Mouse (Mus musculus) cortical plate, adult 2 months (tissue): ENCODE results near the gene Aasdh. TPM values are rescaled to one million over a fixed set of nuclear protein-coding genes. Genes with fewer than 3 reads are reported as not detected.
A peak's percentile ranks its signal among the peaks of the same experiment; 100 is the strongest.

Experiments
- H3K27ac ChIP-seq: fragments of 200-500 bp; 2 replicates; pipeline ENCODE4 v1.5.1; 2012; ENCODE audit warnings: low read length, control low read depth, inconsistent platforms; ENCODE audit not compliant: insufficient read depth
- H3K4me1 ChIP-seq: fragments of 200-500 bp; 2 replicates; pipeline ENCODE4 v1.6.1; 2011; ENCODE audit warnings: low read length; ENCODE audit not compliant: control insufficient read depth, insufficient read depth
- H3K4me3 ChIP-seq: fragments of 200-500 bp; 2 replicates; pipeline ENCODE4 v1.5.1; 2011; ENCODE audit warnings: mild to moderate bottlenecking, low read length, control low read depth; ENCODE audit not compliant: insufficient read depth
- CTCF ChIP-seq: fragments of 200-500 bp; IDR thresholded peaks from 2 replicates; pipeline ENCODE4 v1.5.1; 2011; ENCODE audit warnings: mild to moderate bottlenecking, control low read depth, low read length; ENCODE audit not compliant: insufficient read depth; ENCODE audit errors: extremely low read depth
- POLR2A ChIP-seq: fragments of 200-500 bp; IDR thresholded peaks from 2 replicates; pipeline ENCODE4 v1.6.1; 2011; ENCODE audit warnings: mild to moderate bottlenecking, low read length, control low read depth; ENCODE audit not compliant: insufficient read depth; ENCODE audit errors: extremely low read depth
- polyA plus RNA-seq: library from polyadenylated mRNA; depleted of rRNA; stranded (reverse); fragments of >200 nt; gene quantifications from 2 replicates; pipeline ENCODE4 v1.2.3, GENCODE M21; 2012

Aasdh gene
- polyA plus RNA-seq, 1 experiment = 21.5 TPM

GRCm38 (mm10) chr5:76910807-76911206, 5.5 kb upstream of the Aasdh start:
- H3K27ac ChIP-seq = no peak overlapping the region
- no peak overlapping the region for H3K4me3 ChIP-seq
- H3K4me1 ChIP-seq = no peaks in the 10 kb centered on the region; the same call in 1 of the 2 replicates
- no peak for TF ChIP-seq POLR2A
- TF ChIP-seq CTCF = no peak

DNA sequence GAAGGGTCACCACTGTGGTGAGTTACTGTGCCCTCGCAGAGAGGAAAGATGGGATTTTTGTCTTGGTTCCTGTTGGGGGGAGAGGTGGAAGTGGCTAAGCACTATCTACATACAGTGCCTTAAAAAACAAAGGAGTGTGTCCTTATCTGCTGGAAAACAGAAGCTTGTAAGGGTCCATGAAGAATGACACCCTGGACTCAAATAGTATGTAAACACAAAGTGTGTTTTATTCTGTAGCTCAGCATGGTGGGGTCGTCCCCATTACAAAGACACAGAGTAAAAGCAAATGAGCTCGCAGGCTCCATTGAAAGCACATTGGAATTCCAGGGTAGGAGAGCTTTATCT, 813 bp upstream of the Aasdh start:
- TF ChIP-seq CTCF = no peak
- no peak for TF ChIP-seq POLR2A
- Histone ChIP-seq H3K27ac (peak overlapping the region; percentile 58), H3K4me1 (no peaks in the 10 kb centered on the region; the same call in 1 of the 2 replicates), H3K4me3 (peak overlapping the region; percentile 73)

- H3K4me3 ChIP-seq = peak overlapping the region; percentile 73
- TF ChIP-seq CTCF = no peak
- TF ChIP-seq POLR2A = no peak
- no peaks in the 10 kb centered on the region; the same call in 1 of the 2 replicates for H3K4me1 ChIP-seq
Observed at GRCm38 (mm10) chr5:76904713-76905404, 455 bp downstream of the Aasdh start.

GRCm38 (mm10) chr5:76902131-76902530, 3.2 kb downstream of the Aasdh start:
- TF ChIP-seq POLR2A (no peak), CTCF (no peak)
- H3K27ac ChIP-seq = no peak overlapping the region
- no peaks in the 10 kb centered on the region; the same call in 1 of the 2 replicates for H3K4me1 ChIP-seq
- H3K4me3 ChIP-seq = no peak overlapping the region

More at GRCm38 (mm10) chr5:76904713-76905404, 455 bp downstream of the Aasdh start:
- no peak overlapping the region for H3K27ac ChIP-seq

GRCm38 (mm10) chr5:76893084-76893483, 12.2 kb downstream of the Aasdh start:
- Histone ChIP-seq H3K27ac (no peak overlapping the region), H3K4me3 (no peak overlapping the region), H3K4me1 (no peaks in the 10 kb centered on the region)
- TF ChIP-seq POLR2A (no peak), CTCF (no peak)

DNA sequence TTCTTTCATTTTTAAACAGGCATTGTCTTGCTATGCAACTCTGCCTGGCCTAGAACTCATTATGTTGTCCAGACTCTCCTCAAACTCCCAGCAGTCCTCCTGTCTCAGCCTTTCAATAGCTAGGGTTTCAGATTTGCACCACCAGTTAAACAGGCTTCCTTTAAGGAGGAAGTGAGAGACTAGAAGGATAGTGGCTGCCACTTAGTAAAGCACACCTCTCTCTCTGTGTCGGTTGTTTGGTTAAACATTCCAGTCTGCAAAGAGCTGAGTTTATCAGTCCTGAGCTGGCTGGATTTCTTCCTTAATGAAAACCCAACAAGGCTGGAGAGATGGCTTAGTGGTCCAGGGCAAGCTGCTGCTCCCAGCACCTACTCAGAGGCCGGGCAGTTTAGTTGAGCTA, 12.7 kb downstream of the Aasdh start:
- no peak for TF ChIP-seq POLR2A
- TF ChIP-seq CTCF = no peak
- no peak overlapping the region for H3K4me3 ChIP-seq
- no peak overlapping the region for H3K27ac ChIP-seq
- no peaks in the 10 kb centered on the region for H3K4me1 ChIP-seq

DNA sequence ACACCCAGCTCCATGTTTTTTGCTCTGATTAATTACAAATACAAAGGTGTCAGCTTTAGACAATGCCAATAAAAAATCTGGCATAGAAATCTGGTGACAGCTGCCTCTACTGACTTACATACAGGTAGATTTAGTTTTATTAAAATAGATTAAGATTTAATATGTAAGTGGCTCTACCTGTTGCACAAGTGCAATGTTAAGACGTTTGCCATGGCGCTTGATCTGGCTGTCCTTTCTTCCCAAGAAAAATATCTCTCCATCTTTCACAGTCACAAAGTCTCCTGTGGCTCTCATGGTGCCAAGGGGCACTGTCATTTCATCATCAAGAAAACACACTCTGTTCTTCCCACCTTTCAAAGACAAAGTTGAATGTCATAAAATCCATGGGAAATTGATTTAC, 18.3 kb downstream of the Aasdh start:
- H3K4me3 ChIP-seq = no peak overlapping the region
- no peak overlapping the region for H3K27ac ChIP-seq
- no peak for TF ChIP-seq POLR2A
- no peak for TF ChIP-seq CTCF
- no peaks in the 10 kb centered on the region for H3K4me1 ChIP-seq

DNA sequence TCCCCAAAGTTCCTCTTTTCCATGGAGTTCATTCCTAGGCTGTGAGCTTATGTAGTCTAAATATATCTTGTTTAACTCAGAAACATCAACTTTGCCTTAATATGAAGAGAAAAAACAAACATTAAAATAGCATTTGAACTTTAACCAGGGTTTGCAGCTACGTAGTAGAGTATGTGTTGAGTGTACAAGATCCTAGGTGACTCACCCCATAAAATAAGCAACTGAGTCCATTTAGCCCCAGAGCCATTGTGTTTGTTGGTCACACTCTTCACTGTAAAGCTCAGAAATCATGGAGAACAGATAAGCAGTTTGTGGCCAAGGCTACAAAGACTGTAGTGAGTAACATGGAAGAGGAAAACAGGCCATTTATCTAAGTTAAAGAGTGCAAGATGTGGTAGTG, 21.2 kb downstream of the Aasdh start:
- TF ChIP-seq POLR2A = no peak
- TF ChIP-seq CTCF = no peak
- no peak overlapping the region for H3K27ac ChIP-seq
- H3K4me3 ChIP-seq = no peak overlapping the region
- H3K4me1 ChIP-seq = no peaks in the 10 kb centered on the region

- TF ChIP-seq POLR2A = no peak
- no peak for TF ChIP-seq CTCF
Observed at GRCm38 (mm10) chr5:76876106-76876758, 29.1 kb downstream of the Aasdh start.

GRCm38 (mm10) chr5:76869553-76869952, 35.8 kb downstream of the Aasdh start:
- H3K4me3 ChIP-seq = no peak overlapping the region
- no peak for TF ChIP-seq CTCF
- TF ChIP-seq POLR2A = no peak
- no peaks in the 10 kb centered on the region for H3K4me1 ChIP-seq
- H3K27ac ChIP-seq = no peak overlapping the region

More at GRCm38 (mm10) chr5:76876106-76876758, 29.1 kb downstream of the Aasdh start:
- Histone ChIP-seq H3K27ac (no peak overlapping the region), H3K4me3 (no peak overlapping the region), H3K4me1 (no peaks in the 10 kb centered on the region)
